Mouse (Mus musculus) liver, embryonic 16.5 days (tissue): ENCODE data around the gene Dpf3. TPM values are rescaled to one million over a fixed set of nuclear protein-coding genes. Genes with fewer than 3 reads are reported as not detected.

Source experiments
- ATAC-seq: fragments of 200-750 bp; cut with Nextera tagmentation; 2 replicates; pipeline ENCODE4 v1.8.0; 2017; ENCODE audit warnings: low read depth, mild to moderate bottlenecking, moderate number of reproducible peaks, moderate library complexity
- H3K27ac ChIP-seq: fragments of 300-500 bp; sonication (generic); 2 replicates; pipeline ENCODE4 v1.5.1; 2014; ENCODE audit warnings: mild to moderate bottlenecking, low read length
- H3K27me3 ChIP-seq: fragments of 300-500 bp; sonication (generic); 2 replicates; pipeline ENCODE4 v1.6.1; 2014; ENCODE audit warnings: low read depth, low read length, mixed read lengths; ENCODE audit not compliant: control insufficient read depth, insufficient read depth
- H3K36me3 ChIP-seq: fragments of 300-500 bp; sonication (generic); 2 replicates; pipeline ENCODE4 v1.6.1; 2014; ENCODE audit warnings: mild to moderate bottlenecking; ENCODE audit not compliant: control insufficient read depth, insufficient read depth
- H3K4me1 ChIP-seq: fragments of 300-500 bp; sonication (generic); 2 replicates; pipeline ENCODE4 v1.6.1; 2014; ENCODE audit warnings: low read depth, low read length, mixed read lengths; ENCODE audit not compliant: control insufficient read depth
- H3K4me2 ChIP-seq: fragments of 300-500 bp; sonication (generic); 2 replicates; pipeline ENCODE4 v1.6.1; 2014; ENCODE audit warnings: low read depth, low read length, mixed read lengths
- H3K4me3 ChIP-seq: fragments of 300-500 bp; sonication (generic); 2 replicates; pipeline ENCODE4 v1.5.1; 2014; ENCODE audit warnings: low read depth, mild to moderate bottlenecking, low read length
- H3K9ac ChIP-seq: fragments of 300-500 bp; sonication (generic); 2 replicates; pipeline ENCODE4 v1.6.1; 2014; ENCODE audit warnings: low read depth, low read length
- H3K9me3 ChIP-seq: fragments of 300-500 bp; sonication (generic); replicated peaks from 2 replicates; pipeline ENCODE4 v1.6.1; 2016; ENCODE audit warnings: low read length; ENCODE audit not compliant: control insufficient read depth
- WGBS: fragments of 180-500 bp; shearing (Covaris S2); extraction: QIAGEN DNeasy Blood & Tissue Kit; methylation state at CpG from one replicate; pipeline ENCODE4 v1.1.7; 2014; ENCODE audit not compliant: insufficient replicate concordance; 5-methylcytosine and 5-hydroxymethylcytosine counted together
- polyA plus RNA-seq: library from polyadenylated mRNA; unstranded; fragments of >200 nt; fragmentation: Nextera tagmentation; extraction: Ambion mirVana; gene quantifications from 2 replicates; pipeline ENCODE4 v1.2.1, GENCODE M21; 2015

The Dpf3 gene
- polyA plus RNA-seq, 1 experiment from 2014 or later = 7.1 TPM

DNA sequence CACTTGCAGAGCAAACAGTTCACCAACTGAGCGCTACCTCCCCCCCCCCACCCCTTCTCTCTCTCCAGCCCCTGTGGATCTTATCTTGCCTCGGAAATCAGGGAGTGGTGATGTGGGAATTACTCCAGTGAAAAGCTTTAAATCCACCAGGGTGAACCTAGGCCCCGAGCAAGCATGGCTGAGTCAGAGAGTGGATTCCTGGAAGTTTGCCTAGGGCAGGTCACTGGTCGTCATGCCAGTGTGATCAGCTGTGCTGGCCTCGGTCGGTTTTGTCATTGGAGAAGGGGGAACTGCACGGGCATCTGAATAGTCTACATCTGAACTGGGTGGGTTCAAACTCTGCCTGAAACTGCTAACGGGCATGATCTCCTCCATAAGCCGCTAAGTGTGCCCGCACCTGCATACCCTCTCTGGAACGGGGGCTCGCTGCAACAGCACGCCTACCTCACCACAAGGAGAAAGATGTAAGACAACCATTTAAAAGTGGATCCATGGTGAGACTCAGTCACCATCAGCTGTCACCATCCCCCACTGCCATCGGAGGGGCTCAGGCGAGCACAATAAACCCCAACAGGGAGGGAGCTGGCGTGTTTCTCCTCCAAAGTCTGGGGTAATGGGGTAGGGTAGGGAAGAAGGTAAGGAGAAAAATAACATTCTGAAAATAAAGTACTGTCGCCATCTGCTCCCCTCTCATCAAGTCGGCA is 185.7 kb downstream of the Dpf3 start:
- Histone ChIP-seq H3K4me3 (no peak overlapping the region), H3K36me3 (no peaks in the 10 kb centered on the region), H3K27ac (no peak overlapping the region), H3K9me3 (no peaks in the 10 kb centered on the region), H3K4me2 (no peak overlapping the region), H3K9ac (no peak overlapping the region), H3K4me1 (no peaks in the 10 kb centered on the region), H3K27me3 (no peaks in the 10 kb centered on the region)
- 75% methylated on average over 18 of the region's 18 CpGs for WGBS
- ATAC-seq = no peak

DNA sequence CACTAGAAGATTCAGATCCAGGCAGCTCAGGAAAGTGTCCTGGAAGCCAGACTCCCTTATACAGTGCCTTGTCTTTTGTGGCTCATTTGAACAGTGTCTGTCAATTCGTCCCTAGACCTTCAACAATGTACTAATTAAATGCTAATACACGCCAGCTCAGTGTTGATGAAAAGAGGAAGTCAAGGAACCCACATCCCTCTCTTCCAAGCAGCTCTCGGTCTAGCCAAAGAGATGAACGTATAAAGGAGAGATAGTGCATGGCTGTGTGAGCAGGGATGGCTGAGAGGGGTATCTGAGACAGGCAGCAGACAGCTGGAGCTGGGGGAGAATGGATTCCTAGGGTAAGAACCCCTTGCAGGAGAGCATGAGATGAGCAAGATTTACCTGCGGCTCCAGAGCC is 189.2 kb downstream of the Dpf3 start:
- no peaks in the 10 kb centered on the region for H3K36me3 ChIP-seq
- no peak for ATAC-seq
- H3K27ac ChIP-seq = no peak overlapping the region
- no peak overlapping the region for H3K4me2 ChIP-seq
- no peak overlapping the region for H3K9ac ChIP-seq
- no peak overlapping the region for H3K4me3 ChIP-seq
- H3K4me1 ChIP-seq = no peaks in the 10 kb centered on the region
- WGBS = 39% methylated on average over 5 of the region's 5 CpGs
- H3K27me3 ChIP-seq = no peaks in the 10 kb centered on the region
- no peaks in the 10 kb centered on the region for H3K9me3 ChIP-seq

DNA sequence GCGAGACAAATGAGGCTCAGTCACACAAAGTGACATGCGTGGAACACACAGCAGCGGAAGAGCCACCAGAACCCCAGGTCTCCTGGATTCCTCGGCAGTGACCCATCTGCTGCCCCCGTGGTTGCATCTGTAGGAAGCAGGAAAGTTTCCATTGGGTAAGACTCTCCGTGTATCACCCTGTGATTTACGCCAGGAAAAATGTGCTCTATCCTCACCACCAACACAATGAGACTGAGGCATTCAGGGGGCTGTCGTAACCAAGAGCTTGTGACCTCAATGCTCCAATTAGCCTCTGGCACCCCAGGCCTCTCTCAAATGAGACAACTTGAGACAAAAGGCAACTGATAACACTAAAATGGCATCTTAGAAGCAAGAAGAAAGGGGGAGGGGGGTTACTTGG is 192.5 kb downstream of the Dpf3 start:
- Histone ChIP-seq H3K4me3 (no peak overlapping the region), H3K27me3 (no peaks in the 10 kb centered on the region), H3K4me1 (no peaks in the 10 kb centered on the region), H3K36me3 (no peaks in the 10 kb centered on the region), H3K9me3 (no peaks in the 10 kb centered on the region), H3K4me2 (no peak overlapping the region), H3K9ac (no peak overlapping the region), H3K27ac (no peak overlapping the region)
- ATAC-seq = no peak
- WGBS = 60% methylated on average over 8 of the region's 8 CpGs

DNA sequence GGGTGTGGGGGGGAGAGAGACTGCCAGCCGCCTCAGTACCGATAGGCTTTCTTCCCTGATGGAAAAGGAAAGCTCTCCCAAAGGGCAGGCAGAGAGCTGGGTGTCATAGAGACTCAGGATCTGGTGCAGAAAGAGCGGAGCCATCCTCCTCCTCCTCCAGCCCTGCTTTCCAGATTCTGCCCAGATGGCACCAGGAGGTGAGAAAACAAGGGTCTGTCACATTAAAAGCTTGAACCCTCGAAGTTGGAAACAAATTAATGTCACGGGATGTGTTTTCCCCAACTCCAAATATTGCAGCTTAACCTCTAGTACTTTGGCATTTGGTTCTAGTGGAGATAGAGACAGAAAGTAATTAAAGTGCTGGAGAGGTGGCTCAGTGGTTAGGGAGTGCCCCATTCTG is 195.6 kb downstream of the Dpf3 start:
- H3K4me2 ChIP-seq = no peak overlapping the region
- no peak for ATAC-seq
- WGBS = 65% methylated on average over 5 of the region's 5 CpGs
- no peak overlapping the region for H3K9ac ChIP-seq
- H3K9me3 ChIP-seq = no peaks in the 10 kb centered on the region
- H3K27ac ChIP-seq = no peak overlapping the region
- H3K36me3 ChIP-seq = no peaks in the 10 kb centered on the region
- H3K27me3 ChIP-seq = no peaks in the 10 kb centered on the region
- H3K4me3 ChIP-seq = no peak overlapping the region
- no peaks in the 10 kb centered on the region for H3K4me1 ChIP-seq

DNA sequence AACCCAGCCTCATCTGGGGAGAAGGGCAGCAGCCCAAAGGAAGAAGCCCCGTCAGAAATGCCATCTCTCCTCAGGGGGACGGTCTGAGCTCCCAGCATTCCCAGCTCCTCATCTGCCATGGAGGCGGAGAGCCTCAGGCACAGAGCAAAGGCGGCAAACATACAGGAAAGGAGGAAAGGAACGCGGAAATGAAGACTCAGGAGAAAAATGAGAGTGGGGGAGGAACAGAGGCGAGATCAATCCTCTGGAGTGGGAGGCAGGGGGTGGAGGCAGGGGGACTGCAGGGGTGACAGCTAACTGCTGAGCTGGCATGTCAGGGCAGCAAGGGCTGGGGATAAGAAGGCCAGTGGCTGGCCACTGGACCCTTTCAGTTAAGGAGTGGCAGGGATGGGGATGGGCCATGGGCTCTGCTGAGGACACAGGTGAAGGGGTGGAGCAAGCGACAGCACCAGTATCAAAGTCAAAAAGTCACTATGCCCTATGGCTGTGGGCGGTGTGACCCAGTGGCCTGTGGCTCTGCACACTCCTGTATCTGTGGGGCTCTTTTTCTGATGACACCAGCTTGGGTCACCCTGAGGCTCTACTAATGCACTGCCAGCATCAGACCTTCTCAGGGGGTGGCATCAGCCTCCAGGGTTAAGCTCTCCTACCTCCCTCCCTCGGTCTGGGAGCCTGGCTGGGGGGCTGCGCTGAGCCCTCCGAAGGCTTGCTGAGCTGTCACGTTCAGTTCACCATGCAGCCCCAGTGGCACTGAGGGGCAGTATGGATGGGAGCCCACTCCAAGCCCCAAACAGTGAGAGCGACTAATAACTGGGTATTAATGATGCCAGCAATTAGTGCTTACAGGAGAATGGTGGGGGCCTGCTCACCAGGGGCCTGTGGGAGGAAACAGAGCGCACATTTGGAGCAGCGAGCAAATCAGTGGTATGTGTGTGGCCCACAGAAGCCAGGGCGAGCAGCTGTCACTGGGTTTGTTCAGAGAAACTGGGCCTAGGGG is 200.7 kb downstream of the Dpf3 start:
- H3K4me1 ChIP-seq = no peaks in the 10 kb centered on the region
- no peak overlapping the region for H3K27ac ChIP-seq
- H3K9me3 ChIP-seq = no peaks in the 10 kb centered on the region
- H3K36me3 ChIP-seq = no peaks in the 10 kb centered on the region
- no peaks in the 10 kb centered on the region for H3K27me3 ChIP-seq
- H3K4me2 ChIP-seq = no peak overlapping the region
- ATAC-seq = no peak
- H3K9ac ChIP-seq = no peak overlapping the region
- WGBS = 64% methylated on average over 17 of the region's 17 CpGs
- no peak overlapping the region for H3K4me3 ChIP-seq

DNA sequence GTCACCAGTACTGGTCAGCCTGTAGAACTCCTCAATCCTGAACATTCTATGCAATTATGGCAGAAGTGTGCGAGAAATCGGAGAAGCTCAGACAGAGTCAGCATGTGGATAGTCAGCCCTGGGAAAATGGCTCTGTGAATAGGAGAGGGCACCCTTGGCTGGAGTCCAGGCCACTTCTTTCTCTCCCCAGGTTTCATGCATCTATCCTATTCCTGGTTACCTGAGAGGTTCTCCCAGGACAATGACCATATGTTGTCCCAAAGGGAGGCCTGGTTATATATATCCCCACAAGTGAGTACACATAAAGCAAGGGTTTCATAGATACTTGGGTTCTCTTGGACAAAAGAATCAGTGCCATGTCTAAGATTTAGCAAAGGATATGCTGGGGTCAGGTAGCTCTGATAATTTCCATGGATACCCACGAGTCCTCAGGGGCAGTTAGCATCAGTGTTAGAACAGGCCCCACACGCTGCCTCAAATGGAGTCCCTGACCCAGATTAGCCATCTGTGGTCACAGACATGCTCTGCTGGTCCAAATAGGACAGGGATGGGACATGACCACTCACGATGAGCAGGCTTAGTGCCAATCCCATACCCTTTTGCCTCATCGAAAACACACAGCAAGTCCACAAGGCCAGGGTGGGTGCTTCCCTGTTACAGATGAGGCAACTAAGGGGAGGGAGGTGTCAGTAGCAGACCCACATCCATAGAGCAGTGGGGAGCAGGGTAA is 203.8 kb downstream of the Dpf3 start:
- H3K36me3 ChIP-seq = no peaks in the 10 kb centered on the region
- no peaks in the 10 kb centered on the region for H3K27me3 ChIP-seq
- no peak overlapping the region for H3K9ac ChIP-seq
- ATAC-seq = no peak
- H3K9me3 ChIP-seq = no peaks in the 10 kb centered on the region
- H3K4me2 ChIP-seq = no peak overlapping the region
- H3K4me3 ChIP-seq = no peak overlapping the region
- 73% methylated on average over 6 of the region's 6 CpGs for WGBS
- H3K27ac ChIP-seq = no peak overlapping the region
- H3K4me1 ChIP-seq = no peaks in the 10 kb centered on the region

DNA sequence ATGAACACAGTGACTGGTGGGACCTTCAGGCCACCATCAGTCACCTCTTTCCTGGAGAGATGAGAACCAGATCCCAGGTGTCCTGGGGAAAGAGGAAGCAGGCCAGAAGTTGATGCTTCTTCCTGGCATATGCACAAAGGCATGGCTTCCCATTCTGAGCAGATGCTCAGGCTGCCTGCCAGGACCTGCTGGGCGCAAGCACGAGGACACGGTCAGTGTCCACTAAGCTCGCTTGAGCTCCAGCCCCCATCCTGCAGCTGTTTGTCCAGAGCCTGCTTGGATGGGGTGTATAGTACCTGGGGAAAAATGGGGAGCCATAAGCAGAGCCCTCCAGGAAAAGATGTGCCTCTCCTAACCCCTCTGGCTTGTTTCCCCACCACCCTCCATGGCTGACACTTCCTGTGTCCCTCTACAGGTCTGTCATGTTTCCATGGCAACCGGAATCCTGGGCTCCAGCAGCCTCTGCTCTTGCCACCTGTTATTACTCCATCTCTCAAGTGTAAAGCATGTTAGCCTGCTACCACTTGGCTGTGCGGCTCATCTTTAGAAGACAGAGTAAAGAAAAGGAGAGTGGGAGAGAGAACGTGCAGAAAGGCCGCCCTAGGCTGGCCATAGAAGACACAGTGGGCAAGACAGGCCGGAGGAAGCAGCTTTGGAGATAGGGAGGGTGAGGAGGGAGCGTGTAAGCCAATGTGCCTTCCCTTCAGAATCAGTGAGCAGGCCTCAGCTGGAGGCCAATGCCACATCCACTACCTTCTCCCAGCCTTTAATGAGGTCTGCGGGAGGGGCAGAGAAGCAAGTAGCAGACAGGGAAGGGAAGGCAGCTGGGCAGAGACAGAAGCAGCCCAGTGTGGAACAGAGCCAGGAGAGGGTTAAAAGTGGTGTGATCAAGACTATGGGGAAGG is 209.7 kb downstream of the Dpf3 start:
- H3K9ac ChIP-seq = no peak overlapping the region
- H3K4me1 ChIP-seq = no peaks in the 10 kb centered on the region
- H3K4me3 ChIP-seq = no peak overlapping the region
- H3K27ac ChIP-seq = no peak overlapping the region
- H3K4me2 ChIP-seq = no peak overlapping the region
- H3K36me3 ChIP-seq = no peaks in the 10 kb centered on the region
- no peaks in the 10 kb centered on the region for H3K9me3 ChIP-seq
- WGBS = 71% methylated on average over 11 of the region's 11 CpGs
- H3K27me3 ChIP-seq = no peaks in the 10 kb centered on the region
- ATAC-seq = no peak

DNA sequence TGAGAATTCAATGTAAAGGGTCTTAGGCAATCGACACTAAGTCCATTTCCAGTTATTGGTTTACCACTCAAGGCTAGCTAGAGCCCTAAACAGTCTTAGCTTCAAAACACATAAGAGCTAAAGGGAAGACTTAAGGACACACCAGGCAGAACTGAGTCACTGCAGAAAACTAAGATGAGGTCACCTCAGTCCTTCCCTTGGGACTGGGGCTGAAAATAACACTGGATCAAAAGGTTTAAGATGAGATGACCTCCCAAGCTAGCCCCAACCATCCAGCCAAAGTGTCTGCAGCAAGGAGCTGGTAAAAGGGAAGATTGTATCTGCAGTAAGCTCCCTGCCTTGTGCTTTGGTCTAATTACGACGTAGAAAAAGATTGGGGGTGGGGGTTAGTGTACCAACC is 216.3 kb downstream of the Dpf3 start:
- Histone ChIP-seq H3K4me1 (no peaks in the 10 kb centered on the region), H3K9me3 (no peaks in the 10 kb centered on the region), H3K4me3 (no peak overlapping the region), H3K27ac (no peak overlapping the region), H3K4me2 (no peak overlapping the region), H3K9ac (no peak overlapping the region), H3K27me3 (no peaks in the 10 kb centered on the region), H3K36me3 (no peaks in the 10 kb centered on the region)
- ATAC-seq = no peak
- 59% methylated on average over 3 of the region's 3 CpGs for WGBS
